Mouse (Mus musculus) layer of hippocampus, adult 9-11 months (tissue): ENCODE measurements around the gene Krt33a.

Experiments used
- DNase-seq: peaks from one replicate; pipeline ENCODE4 v3.0.0; 2022

Gene Krt33a

DNA sequence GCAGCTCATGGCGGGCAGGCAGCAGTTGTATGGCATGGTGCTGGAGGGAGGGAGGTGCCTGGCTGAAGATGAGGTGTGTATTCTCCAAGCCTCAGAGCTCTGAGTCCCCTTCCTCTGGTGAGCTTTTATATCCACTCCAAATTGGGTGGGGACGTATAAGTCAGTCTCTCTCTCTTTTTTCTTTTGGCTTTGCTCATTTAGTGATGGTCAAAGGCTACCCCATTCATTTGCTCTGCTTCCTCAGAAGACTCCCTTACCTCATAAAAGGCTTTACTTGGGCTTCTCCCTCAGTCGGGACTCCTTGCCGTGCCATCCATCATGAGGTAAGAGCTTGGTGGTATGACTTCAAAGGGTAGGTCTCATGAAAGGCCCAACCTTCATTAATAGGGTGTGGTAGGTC, at the start of gene Krt33a:
Gene Krt33a (minus strand): TSS at position 101 of the 400 bp plus-strand sequence.
- no peak for DNase-seq

DNA sequence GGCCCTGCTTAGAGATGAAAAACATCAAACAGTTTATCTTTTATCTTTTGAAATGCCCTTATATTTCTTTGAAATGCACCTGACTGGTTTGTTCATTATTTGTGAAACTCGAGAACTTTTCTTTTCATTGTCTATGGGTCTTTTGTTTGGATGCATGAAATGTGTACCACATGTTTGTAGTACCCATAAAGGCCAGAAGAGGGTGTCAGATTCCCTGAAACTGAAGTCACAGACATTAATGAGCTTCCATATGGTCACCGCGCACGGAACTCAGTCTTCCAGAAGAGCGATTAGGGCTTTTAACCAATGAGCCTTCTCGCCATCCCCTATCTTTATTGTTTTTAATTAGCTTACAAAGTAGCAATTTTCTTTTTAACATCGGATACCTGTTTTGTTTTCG, 42.9 kb upstream of the Krt33a start:
- no peak for DNase-seq

DNA sequence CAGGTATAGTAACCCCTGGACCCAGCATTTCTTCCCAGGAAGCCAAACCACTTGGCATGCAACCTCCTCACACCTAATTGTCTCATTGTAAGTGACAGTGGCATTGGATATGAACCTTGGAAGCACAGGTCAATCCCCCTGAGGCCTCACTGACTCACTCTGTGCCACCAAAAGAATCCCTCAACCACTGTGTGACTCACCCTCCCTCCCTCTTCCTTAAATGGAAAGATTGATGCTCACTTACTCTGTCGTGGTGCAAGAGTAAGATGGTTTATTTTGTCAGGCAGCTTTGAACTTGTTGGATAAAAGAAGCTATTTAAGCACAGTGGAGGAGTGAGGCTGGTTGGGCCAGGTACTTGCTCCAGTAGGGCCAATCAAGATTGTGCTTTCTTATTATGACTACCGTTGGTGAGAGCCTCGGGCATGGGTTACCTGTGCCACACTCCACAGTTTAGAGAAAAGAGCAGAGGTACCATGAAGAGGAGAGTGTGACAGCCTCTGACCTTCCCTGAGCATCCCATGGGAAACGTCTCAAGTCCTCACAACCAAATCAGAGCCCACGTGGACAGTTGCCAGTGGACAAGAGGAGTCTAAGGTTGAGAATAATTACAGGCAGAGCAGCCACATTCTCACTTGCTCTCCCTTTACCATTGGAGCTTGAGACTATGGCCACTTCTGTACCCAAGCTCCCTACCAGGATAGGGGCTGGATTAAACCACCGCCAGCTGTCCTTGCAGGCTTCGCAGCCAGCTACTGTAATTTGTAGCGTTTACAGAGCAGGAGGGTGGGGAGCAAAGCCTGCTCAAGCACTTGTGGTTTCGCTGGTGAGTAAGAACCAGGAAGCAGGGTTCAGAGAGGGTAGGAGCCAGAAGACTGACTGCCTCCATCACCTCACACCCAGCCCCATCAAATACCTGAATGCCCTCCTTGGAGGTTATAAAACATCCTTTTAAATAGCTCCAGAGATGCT, 40.0 kb upstream of the Krt33a start:
- DNase-seq: no peak

DNA sequence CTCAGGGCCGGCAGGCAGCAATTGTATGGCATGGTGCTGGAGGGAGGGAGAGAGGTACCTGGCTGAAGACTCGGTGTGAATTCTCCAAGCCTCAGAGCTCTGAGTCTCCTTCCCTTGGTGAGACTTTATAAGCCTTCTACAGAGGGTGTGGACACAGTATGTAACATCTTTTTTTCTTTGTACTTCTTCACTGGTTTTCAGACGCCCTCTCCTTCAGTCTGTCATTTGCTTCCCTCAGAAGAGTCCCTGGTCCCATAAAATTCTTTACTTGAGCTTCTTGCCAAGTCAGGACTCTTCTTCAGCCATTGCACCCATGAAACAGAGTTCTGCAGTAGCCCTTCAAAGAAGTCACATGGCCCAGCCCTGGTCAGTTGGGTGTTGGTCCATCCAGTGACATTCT, 34.4 kb upstream of the Krt33a start, which contains the start of gene Krt31:
Gene Krt31 (minus strand): TSS at position 101 of the 400 bp plus-strand sequence.
- no peak for DNase-seq

DNA sequence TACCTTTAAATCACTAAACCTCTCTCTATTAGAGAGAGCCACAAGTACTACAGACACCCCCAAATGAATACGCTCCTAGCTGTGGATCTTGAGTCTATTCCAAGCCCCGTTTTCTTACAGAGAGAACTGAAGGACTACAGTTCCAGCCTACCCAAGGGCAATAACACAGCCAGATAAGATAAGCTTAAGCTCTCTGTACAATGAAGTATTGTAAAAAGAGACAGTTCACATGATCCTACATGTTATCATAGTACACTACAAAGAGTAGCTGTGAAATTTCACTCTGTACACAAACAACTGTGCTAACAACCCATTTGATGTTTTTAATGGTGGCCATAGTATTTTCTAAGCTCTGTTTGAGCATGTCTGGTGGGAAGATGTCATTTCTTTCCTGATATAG, 31.2 kb upstream of the Krt33a start:
- no peak for DNase-seq

DNA sequence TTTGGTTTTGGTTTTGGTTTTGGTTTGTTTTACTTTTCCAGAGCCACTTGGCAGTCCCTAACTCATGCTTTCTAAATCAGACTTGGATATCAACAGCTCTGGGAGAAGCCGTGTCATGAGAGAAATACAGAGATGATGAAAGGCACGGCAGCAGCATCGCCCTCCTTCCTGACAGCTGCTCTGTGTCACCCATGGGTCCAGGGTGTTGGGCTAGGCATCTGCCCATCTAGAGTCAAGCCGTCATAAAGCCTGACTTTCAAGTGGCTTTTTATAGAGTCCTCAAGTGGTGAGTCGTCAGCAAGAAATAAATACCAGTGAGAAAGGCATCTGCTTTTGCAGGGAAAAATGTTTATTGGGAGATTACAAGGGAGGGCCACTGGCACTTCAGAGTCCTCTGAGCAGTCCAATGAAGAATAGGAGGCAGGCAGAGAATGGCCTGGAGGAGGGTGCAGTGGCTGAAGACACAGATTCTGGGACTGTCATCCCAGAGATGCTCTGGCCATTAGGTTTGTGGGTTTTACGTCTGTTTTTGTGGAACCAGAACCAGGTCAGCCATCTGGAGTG, 30.4 kb upstream of the Krt33a start:
- DNase-seq: no peak

DNA sequence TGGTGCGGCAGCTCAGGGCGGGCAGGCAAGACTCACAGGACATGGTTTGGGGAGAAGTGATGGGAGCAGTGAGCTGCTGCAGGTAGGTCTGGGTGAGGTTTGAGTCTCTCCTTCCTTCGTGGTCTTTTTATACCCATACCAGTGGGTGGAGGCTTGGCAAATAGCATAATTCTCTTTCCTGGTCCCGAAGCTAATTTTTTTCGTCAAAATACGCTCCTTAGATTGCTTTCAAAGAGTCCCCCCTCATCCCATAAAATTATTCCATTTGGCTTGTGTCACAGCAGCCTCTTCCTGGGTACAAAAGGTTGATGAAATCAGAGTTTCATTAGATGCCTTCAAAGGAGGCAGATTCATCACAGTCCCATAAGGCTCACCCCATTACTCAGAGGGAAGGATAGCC, 25.4 kb upstream of the Krt33a start, which contains the start of gene Krt34:
Gene Krt34 (minus strand): TSS at position 101 of the 400 bp plus-strand sequence.
- DNase-seq: no peak

DNA sequence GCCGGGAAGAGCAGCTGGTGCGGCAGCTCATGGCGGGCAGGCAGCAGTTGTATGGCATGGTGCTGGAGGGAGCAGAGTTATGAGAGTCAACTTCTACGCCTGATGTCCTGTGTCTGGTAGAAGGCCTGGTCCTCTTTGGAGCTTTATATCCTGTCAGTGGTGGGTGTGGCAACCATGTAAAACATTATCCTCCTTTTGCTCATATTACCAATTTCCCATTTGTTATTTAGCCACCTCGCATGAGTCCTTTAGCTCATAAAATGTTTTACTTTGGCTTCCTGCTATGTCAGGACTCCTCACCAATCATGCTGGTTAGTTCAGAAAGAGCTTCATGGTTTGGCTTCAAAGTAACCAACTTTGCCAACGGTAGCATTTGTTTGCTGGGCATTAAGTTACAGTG, 13.8 kb upstream of the Krt33a start, which contains the start of gene Krt33b:
Gene Krt33b (minus strand): TSS at position 101 of the 400 bp plus-strand sequence.
- DNase-seq: no peak

DNA sequence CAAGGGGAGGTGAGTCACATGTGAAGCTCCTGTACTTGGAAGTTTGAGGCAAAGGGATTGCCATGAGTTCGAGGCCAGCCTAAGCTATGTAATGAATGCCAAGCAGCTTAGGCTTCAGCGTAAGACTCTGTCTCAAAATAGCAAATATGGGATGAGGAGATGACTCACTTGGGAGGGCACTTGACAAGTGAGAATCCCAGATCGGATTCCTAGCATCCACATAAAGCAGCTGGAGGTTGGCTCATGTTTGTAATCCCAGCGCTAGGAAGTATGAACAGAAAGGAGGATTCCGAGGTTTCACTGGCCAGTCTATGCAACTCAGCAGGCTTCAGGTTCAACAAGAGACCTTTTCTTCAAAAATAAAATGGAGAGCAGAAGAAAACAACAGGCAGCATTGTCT, 5.4 kb upstream of the Krt33a start:
- DNase-seq: no peak

DNA sequence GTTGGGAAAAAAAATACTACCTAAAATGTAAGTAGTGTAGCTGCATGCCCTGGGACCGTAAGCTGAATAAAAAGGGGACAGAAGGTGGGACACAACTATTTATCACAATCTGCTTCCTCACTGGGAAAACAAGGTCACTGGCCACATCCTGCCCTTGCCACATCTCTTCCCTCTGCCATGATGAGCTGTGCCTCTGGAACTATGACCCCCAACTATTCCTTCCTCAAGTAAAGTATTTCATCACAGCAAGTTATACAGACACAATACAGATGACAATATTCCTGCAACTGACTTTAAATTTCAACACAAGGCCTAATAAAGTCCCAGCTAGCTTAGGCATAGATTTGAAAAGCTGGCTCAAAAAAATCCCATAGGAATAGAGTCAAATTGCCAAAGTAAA, 3.5 kb upstream of the Krt33a start:
- DNase-seq: no peak

DNA sequence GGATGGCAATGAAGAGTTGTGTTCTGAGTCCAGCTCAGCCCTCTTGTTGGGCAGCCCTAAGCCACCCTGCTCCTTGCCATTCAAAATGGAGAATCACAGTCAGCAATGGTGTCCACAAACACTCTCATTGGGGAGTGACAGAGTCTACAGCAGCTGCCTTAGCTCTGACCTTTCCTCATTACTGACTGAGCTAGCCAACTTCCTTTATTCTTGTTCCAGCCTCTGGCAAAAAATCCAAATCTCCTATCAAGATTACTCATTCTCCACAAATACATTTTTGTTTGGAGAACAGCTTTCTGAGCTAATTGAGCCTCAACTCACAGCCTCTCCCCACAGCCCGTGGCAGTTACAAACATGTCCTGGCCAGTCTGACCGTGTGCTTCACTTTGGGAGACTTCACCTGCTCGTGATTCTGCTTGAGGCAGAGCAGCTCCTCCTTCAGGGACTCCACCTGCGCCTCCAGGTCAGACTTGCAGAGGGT, 2.3 kb downstream of the Krt33a start:
- no peak for DNase-seq

DNA sequence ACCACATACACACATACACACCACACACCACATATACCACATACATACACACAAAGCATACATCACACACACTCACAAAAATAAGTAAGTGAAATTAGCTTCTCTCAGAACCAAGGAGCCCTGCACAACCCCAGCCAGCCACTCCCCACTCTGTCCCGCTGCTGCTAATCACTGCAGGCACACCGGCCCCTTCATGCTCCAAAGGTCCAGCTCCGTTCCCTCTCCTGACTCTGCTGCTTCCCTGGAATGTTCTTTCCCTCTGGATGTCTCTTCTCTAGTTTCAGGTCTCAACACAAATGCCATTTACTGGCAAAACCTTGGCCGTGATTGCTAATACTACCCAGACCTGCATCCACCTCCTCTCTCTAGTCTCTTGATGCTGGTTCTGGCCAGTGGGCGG, 5.3 kb downstream of the Krt33a start:
- no peak for DNase-seq

DNA sequence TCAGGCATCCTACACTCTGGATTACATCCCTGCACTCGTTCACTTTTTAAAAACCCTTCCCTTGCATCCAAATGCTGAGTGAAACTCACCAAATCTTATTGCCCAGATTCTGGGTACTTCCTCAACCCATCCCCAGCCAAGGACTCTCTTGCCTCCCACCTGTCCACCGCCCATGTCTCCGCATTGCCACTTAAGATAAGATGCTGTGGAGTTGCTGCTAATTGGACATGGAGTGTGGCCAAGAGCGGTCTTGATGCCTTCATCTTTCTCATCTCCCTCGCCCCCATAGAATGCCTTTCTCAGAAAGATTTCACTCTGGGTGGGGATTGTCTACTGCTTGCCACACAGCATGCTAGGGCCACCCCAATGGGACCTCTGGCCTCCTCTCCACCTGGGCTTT, 7.7 kb downstream of the Krt33a start:
- no peak for DNase-seq

DNA sequence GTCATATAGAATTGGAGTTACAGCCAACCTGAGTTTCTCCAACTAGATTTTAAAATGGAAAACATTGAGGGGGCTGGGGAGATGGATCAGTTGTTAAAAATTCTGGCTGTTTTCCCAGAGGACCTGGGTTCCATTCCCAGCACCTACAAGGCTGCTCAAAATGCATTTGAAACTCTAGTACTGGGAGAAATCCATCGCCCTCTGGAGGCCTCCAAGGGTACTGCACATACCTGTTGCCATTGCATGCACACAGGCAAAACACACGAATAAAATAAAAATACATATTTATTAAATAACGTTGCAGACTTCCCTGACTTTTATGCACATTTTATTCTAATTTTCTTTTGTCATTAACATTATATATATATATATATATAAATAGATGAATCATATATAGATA, 9.4 kb downstream of the Krt33a start:
- DNase-seq: no peak

DNA sequence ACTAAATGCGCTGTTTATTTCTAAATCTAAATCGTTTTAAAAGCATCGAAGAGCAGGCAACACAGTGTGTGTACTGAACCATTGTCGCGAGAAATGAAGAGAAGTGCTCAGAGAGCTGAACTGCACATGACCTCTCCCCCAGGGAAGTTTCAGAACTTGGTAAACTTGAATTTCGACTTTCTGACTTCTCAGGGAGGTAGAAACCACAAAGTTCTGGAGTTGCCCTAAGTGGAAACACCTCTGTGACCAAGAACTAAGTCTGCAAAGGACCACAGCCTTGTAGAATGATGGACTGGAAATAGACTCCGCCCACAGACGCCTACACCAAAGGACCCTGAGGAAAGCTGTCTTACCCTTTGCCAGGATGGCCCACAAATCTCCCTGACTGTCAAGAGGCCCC, 10.1 kb downstream of the Krt33a start:
- no peak for DNase-seq

DNA sequence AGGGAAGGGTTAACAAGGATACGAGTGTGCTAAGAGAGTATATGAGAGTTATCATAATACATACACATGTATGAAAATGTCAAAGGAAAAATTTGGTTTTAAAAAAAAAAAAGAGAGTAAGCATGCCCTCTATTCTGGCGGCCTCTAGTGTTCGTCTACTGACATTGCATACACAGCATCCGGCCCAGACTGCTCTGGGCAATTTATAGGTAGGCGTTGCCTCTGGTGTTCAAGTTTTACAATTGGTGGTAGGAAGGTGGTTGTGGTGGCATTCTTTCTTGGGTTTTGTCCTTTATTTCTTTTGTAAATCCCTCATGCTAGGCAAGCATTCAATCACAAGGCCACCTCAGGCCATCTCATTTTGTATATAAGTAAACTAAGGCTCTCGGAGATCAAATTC, 11.2 kb downstream of the Krt33a start:
- DNase-seq: peak; percentile 58

DNA sequence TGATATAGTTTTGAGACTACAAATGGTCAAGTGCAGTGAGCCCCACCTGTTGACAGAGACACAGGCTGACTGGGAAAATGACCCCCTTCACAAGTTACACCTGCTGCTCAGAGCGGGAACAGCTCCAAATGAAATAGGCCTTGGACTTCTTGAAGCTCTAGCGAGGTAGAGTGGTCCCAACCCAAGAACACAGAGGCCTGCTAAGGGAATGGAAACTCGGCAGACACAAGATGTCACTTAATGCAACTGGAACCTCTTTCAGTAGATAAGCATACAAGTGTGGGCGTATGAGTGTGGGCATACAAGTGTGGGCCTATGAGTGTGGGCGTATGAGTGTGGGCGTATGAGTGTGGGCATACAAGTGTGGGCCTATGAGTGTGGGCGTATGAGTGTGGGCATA, 16.9 kb downstream of the Krt33a start:
- DNase-seq: no peak

DNA sequence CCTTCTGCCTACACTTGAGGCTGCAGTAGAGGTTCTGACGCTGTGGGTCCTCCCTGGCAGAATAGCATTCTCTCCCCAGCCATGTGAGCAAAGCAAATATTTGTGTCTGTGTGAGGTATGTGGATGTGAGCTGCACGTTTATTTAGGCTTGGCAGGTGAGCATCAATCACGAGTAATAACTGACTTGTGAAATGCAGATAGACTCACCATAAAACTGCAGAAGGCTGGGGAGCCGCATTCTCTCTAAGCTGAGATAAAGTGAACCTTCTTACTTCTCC, 21.7 kb downstream of the Krt33a start:
- no peak for DNase-seq

DNA sequence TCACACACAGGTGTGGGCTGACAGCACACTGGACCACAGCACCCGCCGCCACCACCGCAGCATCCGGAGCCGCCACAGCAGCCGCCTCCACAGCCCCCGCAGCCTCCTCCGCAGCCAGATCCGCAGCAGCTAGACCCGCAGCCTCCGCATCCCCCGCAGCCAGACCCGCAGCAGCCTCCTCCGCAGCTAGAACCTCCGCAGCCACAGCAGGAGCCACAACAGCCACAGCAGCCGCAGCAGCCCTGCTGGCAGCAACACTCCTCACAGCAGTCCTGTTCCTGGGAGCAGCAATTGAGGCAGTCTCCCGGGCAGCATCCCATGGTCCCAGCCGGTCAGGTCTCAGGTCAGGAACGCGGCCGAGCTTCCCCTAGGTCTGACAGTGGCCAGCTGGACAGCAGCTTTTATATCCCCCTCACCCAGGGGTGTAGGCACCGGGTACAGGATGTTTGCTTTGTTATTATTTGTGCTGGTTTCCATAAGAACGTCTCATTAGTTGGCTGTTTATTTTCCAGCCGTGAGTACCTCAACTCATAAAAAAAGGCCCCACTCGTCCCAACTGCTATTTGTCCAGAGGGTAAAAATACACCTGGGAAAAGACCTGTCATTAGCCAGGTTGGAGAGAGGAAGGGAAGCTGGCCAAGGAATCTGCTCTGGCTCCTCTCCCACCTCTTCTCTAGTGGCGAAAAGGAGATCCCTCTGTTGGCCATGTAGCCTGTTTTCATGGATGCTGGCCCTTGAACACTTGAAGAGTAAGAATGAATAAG, 22.2 kb downstream of the Krt33a start, which contains the start of gene Krtap17-1:
Gene Krtap17-1 (minus strand): TSS at position 375 of the 764 bp plus-strand sequence.
- DNase-seq: no peak

DNA sequence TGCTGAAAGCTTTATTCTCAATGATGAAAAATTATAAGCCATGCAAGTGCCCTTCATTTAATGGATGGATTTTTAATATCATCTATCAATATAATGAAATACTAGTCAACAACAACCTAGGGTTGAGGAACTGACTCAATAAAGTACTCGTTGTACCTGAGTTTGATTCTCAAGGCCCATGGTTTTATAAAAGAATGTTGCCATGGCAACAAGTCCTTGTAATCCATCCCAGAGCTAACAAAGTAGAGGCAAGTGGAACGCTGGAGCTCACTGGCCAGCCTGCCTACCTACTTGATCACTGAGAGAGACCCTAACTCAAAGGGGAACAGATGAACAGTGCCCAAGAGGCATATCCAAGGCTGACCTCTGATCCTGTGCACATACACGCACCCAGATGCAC, 25.4 kb downstream of the Krt33a start:
- no peak for DNase-seq

DNA sequence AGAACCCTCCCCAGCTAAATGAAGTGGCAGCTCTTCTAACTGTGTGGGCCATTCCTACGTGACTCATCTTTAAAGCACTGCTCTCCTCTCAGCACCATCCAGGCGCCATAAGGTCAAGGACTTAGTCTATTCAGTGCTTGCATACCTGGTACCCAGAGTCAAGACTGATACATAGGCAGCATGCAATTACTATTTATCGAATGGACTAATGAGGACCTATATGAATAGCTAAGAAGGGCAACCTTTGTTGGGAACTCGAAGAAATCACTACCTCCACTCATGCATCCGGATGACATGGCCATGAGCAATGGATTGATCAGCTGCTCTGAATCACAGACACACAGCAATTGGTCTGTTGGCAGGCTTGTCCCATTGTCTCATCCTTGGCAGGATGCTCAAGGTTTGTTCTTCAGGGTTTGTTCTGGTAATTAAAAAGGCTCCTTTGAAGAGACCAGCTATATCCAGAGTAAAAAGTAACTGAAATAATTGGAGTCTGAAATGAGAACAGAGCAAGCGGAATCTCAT, 26.1 kb downstream of the Krt33a start:
- DNase-seq: no peak

DNA sequence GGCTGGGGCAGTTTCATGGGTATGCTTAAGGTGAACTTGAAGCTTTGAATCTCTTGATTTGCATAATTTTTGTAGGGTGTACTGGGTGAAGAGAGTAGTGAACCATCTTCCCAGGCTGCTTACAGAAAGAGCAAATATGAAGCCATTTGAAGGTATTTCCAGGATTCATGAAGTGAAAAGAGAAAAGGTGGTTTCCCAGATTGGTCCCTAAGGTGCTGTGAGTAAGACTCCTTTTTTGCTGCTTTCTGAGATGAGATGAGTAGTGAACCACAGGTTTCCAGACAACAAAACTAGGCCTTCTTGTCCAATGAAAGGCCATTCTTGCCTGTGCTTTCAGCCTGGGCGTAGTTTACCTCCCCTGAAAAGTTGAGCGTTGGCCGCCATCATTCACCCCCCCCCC, 27.5 kb downstream of the Krt33a start:
- no peak for DNase-seq

DNA sequence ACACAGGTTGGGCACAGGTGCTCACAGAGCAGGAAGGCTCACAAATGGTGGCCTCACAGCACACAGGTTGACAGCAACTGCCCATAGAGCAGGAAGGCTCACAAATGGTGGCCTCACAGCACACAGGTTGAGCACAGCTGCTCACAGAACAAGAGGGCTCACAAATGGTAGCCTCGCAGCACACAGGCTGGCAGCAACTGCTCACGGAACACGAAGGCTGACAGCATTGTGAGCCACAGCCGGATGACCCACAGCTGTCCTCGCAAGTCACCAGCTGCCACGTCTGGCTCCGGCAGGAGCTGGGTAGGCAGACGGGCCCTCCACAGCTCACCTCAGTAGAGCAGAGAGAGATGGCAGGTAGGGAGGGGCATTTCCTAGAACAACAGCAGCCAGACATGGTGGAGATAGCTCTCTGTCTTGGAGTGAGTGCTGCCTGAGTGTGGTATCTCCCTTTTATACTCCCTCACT, 29.8 kb downstream of the Krt33a start, which contains the start of gene Krtap16-1:
Gene Krtap16-1 (minus strand): TSS at position 418 of the 468 bp plus-strand sequence.
- DNase-seq: no peak
